Mouse (Mus musculus): ENCODE results near the gene St6galnac3.

The St6galnac3 gene

GRCm38 (mm10) chr3:153272241-153272640 is 452.7 kb downstream of the St6galnac3 start:
- no peak for DNase-seq

- no peak for DNase-seq
Observed at GRCm38 (mm10) chr3:153267397-153267796, 457.6 kb downstream of the St6galnac3 start.

- no peak for DNase-seq
Observed at GRCm38 (mm10) chr3:153261985-153262384, 463.0 kb downstream of the St6galnac3 start.

- no peak for DNase-seq
Observed at GRCm38 (mm10) chr3:153260225-153260933, 464.6 kb downstream of the St6galnac3 start.

- no peak for DNase-seq
Observed at GRCm38 (mm10) chr3:153255910-153256309, 469.1 kb downstream of the St6galnac3 start.

GRCm38 (mm10) chr3:153251653-153252052 is 473.3 kb downstream of the St6galnac3 start:
- DNase-seq: no peak

GRCm38 (mm10) chr3:153250598-153251257 is 474.2 kb downstream of the St6galnac3 start:
- DNase-seq: peak; percentile 82 to 87

- no peak for DNase-seq
Observed at GRCm38 (mm10) chr3:153248866-153249265, 476.1 kb downstream of the St6galnac3 start.

GRCm38 (mm10) chr3:153248029-153248428 is 476.9 kb downstream of the St6galnac3 start:
- DNase-seq: no peak

GRCm38 (mm10) chr3:153242524-153242923 is 482.4 kb downstream of the St6galnac3 start:
- DNase-seq: no peak

- peak; percentile 21 to 45 for DNase-seq
Observed at GRCm38 (mm10) chr3:153241134-153241533, 483.8 kb downstream of the St6galnac3 start.

- peak; percentile 50 to 67 for DNase-seq
Observed at GRCm38 (mm10) chr3:153240366-153240765, 484.6 kb downstream of the St6galnac3 start.

- DNase-seq: no peak
Observed at GRCm38 (mm10) chr3:153238381-153238780, 486.6 kb downstream of the St6galnac3 start.

- DNase-seq: no peak
Observed at GRCm38 (mm10) chr3:153236262-153236661, 488.7 kb downstream of the St6galnac3 start.

GRCm38 (mm10) chr3:153222611-153223402 is 502.2 kb downstream of the St6galnac3 start:
- no peak for DNase-seq

- no peak for DNase-seq
Observed at GRCm38 (mm10) chr3:153219391-153219790, 505.6 kb downstream of the St6galnac3 start.

- DNase-seq: no peak
Observed at GRCm38 (mm10) chr3:153208186-153208585, 516.8 kb downstream of the St6galnac3 start.

- DNase-seq: no peak
Observed at GRCm38 (mm10) chr3:153204046-153204445, 520.9 kb downstream of the St6galnac3 start.

GRCm38 (mm10) chr3:153201835-153202234 is 523.1 kb downstream of the St6galnac3 start:
- DNase-seq: no peak

- DNase-seq: no peak
Observed at GRCm38 (mm10) chr3:153200801-153201200, 524.2 kb downstream of the St6galnac3 start.

- DNase-seq: no peak
Observed at GRCm38 (mm10) chr3:153200076-153200475, 524.9 kb downstream of the St6galnac3 start.

GRCm38 (mm10) chr3:153199251-153199650 is 525.7 kb downstream of the St6galnac3 start:
- no peak for DNase-seq

- no peak for DNase-seq
Observed at GRCm38 (mm10) chr3:153198514-153198913, 526.5 kb downstream of the St6galnac3 start.

GRCm38 (mm10) chr3:153193025-153193424 is 531.9 kb downstream of the St6galnac3 start:
- no peak for DNase-seq

Data from lung, postnatal 4 days (tissue).